Mouse (Mus musculus): ENCODE measurements around the gene Gm128. TPM values are rescaled to one million over a fixed set of nuclear protein-coding genes. Genes with fewer than 3 reads are reported as not detected.

The Gm128 gene
- polyA plus RNA-seq, 1 experiment from 2014 or later: 1.3 TPM

GRCm38 (mm10) chr3:95235386-95236301 lies 5.8 kb downstream of the Gm128 start:
- 48% methylated on average over 23 of the region's 23 CpGs for WGBS
- peaks cover 48% of the 10 kb centered on the region for H3K36me3 ChIP-seq (ENCODE audit: insufficient read depth, low read length)
- no peak overlapping the region for H3K27ac ChIP-seq
- TF ChIP-seq CTCF (IDR thresholded peaks at IDR 0.05; ENCODE audit: low read depth): no peak
- no peaks in the 10 kb centered on the region for H3K9me3 ChIP-seq (replicated peaks; ENCODE audit: low read length)
- H3K4me1 ChIP-seq (replicated peaks; ENCODE audit: insufficient read depth, low read length): peaks cover 17% of the 10 kb centered on the region; the same call in 1 of the 2 replicates
- ATAC-seq (replicated peaks; ENCODE audit: low FRiP score, low read depth) (0 out of 2 replicates have a peak, but pooled peaks have one; percentile 4), DNase-seq (ENCODE audit: low spot score) (peak; percentile 56)
- 0 out of 2 replicates have a peak overlapping the region, but pooled peaks have one; percentile 4 for H3K9ac ChIP-seq (ENCODE audit: low read depth, low read length)
- H3K4me2 ChIP-seq (ENCODE audit: low read length): no peak overlapping the region
- no peak overlapping the region for H3K4me3 ChIP-seq (replicated peaks; ENCODE audit: low read depth, low read length)
- H3K27me3 ChIP-seq (ENCODE audit: insufficient read depth, low read length): no peaks in the 10 kb centered on the region

GRCm38 (mm10) chr3:95233303-95233980 lies 8.0 kb downstream of the Gm128 start:
- no peaks in the 10 kb centered on the region for H3K9me3 ChIP-seq (replicated peaks; ENCODE audit: low read length)
- H3K9ac ChIP-seq (ENCODE audit: low read depth, low read length): no peak overlapping the region
- peak overlapping the region; percentile 97; the same call in 1 of the 2 replicates for H3K27ac ChIP-seq
- H3K4me1 ChIP-seq (replicated peaks; ENCODE audit: insufficient read depth, low read length): peaks cover 16% of the 10 kb centered on the region; the same call in 1 of the 2 replicates
- 63% methylated on average over 16 of the region's 16 CpGs for WGBS
- no peak overlapping the region for H3K4me2 ChIP-seq (ENCODE audit: low read length)
- H3K4me3 ChIP-seq (replicated peaks; ENCODE audit: low read depth, low read length): no peak overlapping the region
- H3K27me3 ChIP-seq (ENCODE audit: insufficient read depth, low read length): no peaks in the 10 kb centered on the region
- peaks cover 48% of the 10 kb centered on the region for H3K36me3 ChIP-seq (ENCODE audit: insufficient read depth, low read length)
- ATAC-seq (replicated peaks; ENCODE audit: low FRiP score, low read depth) (no peak), DNase-seq (ENCODE audit: low spot score) (no peak)
- no peak for TF ChIP-seq CTCF (IDR thresholded peaks at IDR 0.05; ENCODE audit: low read depth)

- Histone ChIP-seq H3K36me3 (ENCODE audit: insufficient read depth, low read length) (peaks cover 41% of the 10 kb centered on the region), H3K4me3 (replicated peaks; ENCODE audit: low read depth, low read length) (no peak overlapping the region), H3K4me2 (ENCODE audit: low read length) (no peak overlapping the region), H3K27me3 (ENCODE audit: insufficient read depth, low read length) (no peaks in the 10 kb centered on the region), H3K27ac (peak overlapping the region; percentile 97), H3K9ac (ENCODE audit: low read depth, low read length) (no peak overlapping the region), H3K9me3 (replicated peaks; ENCODE audit: low read length) (no peaks in the 10 kb centered on the region), H3K4me1 (replicated peaks; ENCODE audit: insufficient read depth, low read length) (peaks cover 16% of the 10 kb centered on the region; the same call in 1 of the 2 replicates)
- DNase-seq (ENCODE audit: low spot score): peak; percentile 27
- 0 out of 2 replicates have a peak, but pooled peaks have one; percentile 21 for ATAC-seq (replicated peaks; ENCODE audit: low FRiP score, low read depth)
- no peak for TF ChIP-seq CTCF (IDR thresholded peaks at IDR 0.05; ENCODE audit: low read depth)
- WGBS: 76% methylated on average over 7 of the region's 7 CpGs
These were observed 8.6 kb downstream of the Gm128 start for GRCm38 (mm10) chr3:95232771-95233170.

GRCm38 (mm10) chr3:95231298-95232221 lies 9.8 kb downstream of the Gm128 start, which contains the start of gene Mllt11:
Gene Mllt11, minus strand, starts transcription at chr3:95232171.
- peaks cover 22% of the 10 kb centered on the region for H3K4me1 ChIP-seq (replicated peaks; ENCODE audit: insufficient read depth, low read length)
- peak within 1 kb of the TSS; percentile 93 for H3K4me2 ChIP-seq (ENCODE audit: low read length)
- peak within 1 kb of the TSS; percentile 96 for H3K9ac ChIP-seq (ENCODE audit: low read depth, low read length)
- H3K9me3 ChIP-seq (replicated peaks; ENCODE audit: low read length): no peaks in the 10 kb centered on the region
- no peaks in the 10 kb centered on the region for H3K27me3 ChIP-seq (ENCODE audit: insufficient read depth, low read length)
- WGBS: 46% methylated on average over 13 of the region's 13 CpGs
- no peak for ATAC-seq (replicated peaks; ENCODE audit: low FRiP score, low read depth)
- H3K4me3 ChIP-seq (replicated peaks; ENCODE audit: low read depth, low read length): peak within 1 kb of the TSS; percentile 98; the same call in 1 of the 2 replicates
- no peak for DNase-seq (ENCODE audit: low spot score)
- TF ChIP-seq CTCF (IDR thresholded peaks at IDR 0.05; ENCODE audit: low read depth): no peak
- H3K27ac ChIP-seq: peak within 1 kb of the TSS; percentile 97
- peaks cover 40% of the 10 kb centered on the region for H3K36me3 ChIP-seq (ENCODE audit: insufficient read depth, low read length)

DNA sequence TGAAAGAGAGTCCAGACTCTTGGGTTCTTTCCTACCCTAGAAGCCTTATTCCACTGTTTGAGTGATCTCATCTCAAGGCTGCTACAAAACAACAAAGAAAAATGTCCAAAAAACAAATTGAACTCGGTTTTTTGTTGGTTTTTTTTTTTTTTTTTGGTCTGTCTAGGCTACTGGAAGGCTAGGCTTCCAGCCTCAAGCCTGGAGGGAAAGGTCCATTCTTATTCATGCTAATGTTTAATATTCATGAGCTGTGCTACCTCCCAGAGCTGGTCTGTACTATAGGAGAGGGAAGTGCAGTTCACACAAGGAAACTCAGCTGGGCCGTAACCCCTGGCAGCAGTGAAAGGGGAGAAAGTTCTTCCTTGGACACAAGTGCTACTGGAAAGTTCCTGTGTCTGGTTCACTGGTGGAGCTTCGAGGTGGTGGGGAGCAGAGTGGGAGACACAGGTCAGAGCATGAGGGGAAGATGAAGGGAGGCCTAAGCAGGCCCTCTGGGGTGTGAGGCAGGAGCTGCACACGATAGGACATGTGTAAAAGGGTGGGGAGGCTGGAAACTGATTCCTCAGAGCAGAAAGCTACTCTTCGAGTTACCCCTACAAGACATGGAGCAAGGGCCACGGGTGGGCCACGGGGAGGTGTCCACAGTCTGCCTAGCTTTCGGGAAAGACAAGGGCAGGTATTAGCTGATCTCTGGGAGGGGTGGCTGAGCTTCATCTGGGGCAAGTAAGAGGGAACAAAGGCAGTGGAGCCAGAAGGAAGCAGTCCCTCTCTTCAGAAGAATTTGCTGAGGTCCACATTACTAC lies 10.7 kb downstream of the Gm128 start:
- peak overlapping the region; percentile 93 for H3K4me2 ChIP-seq (ENCODE audit: low read length)
- H3K36me3 ChIP-seq (ENCODE audit: insufficient read depth, low read length): peaks cover 35% of the 10 kb centered on the region
- H3K4me3 ChIP-seq (replicated peaks; ENCODE audit: low read depth, low read length): peak overlapping the region; percentile 98
- 29% methylated on average over 8 of the region's 8 CpGs for WGBS
- DNase-seq (ENCODE audit: low spot score) (peak; percentile 62), ATAC-seq (replicated peaks; ENCODE audit: low FRiP score, low read depth) (no peak)
- H3K27me3 ChIP-seq (ENCODE audit: insufficient read depth, low read length): no peaks in the 10 kb centered on the region
- H3K4me1 ChIP-seq (replicated peaks; ENCODE audit: insufficient read depth, low read length): peaks cover 22% of the 10 kb centered on the region
- peak overlapping the region; percentile 96; the same call in 1 of the 2 replicates for H3K9ac ChIP-seq (ENCODE audit: low read depth, low read length)
- no peak for TF ChIP-seq CTCF (IDR thresholded peaks at IDR 0.05; ENCODE audit: low read depth)
- H3K27ac ChIP-seq: peak overlapping the region; percentile 97
- H3K9me3 ChIP-seq (replicated peaks; ENCODE audit: low read length): no peaks in the 10 kb centered on the region
